Mouse (Mus musculus): ENCODE data around the gene Ccdc141.

DNA sequence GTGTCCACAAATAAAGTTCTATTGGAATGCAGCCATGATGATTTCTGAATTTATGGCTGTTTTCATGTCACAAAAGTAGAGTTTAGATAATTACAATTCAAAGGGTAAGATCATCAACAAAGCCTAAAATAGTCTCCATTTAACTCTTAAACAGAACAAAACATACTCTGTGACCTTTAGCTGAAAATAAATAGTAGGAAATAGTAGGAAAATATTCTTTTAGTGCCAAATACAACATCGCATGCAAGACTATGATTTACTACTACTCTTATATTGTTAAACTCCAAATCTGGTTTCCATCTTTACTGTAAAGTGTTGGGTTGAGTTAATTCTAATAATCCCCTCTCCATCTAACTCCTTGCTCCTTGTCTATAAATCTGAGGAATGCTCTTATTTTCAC is 37.0 kb downstream of the Ccdc141 start:
- TF ChIP-seq ZC3H11A (IDR thresholded peaks at IDR 0.05; ENCODE audit: borderline replicate concordance, low read depth, low read length) (no peak), HCFC1 (IDR thresholded peaks at IDR 0.05; ENCODE audit: borderline replicate concordance, insufficient read depth, low read length) (no peak), ZNF384 (IDR thresholded peaks at IDR 0.05; ENCODE audit: low read depth, low read length) (no peak), MAFK (IDR thresholded peaks at IDR 0.05; ENCODE audit: insufficient read depth, low read depth, low read length) (no peak)

All from ES-E14 (cell line).